Mouse (Mus musculus) gastrocnemius, postnatal 25 days (tissue): Measurements from ENCODE around the gene Gm20388. TPM values are rescaled to one million over a fixed set of nuclear protein-coding genes. Genes with fewer than 3 reads are reported as not detected.
A peak's percentile ranks its signal among the peaks of the same experiment; 100 is the strongest.

Source experiments
- DNase-seq: peaks from one replicate; pipeline ENCODE4 v3.0.0; 2022
- total RNA-seq, 2 experiments: library from RNA; stranded (reverse); gene quantifications; 1 replicate in 1 of 2; 2 replicates in 1 of 2; pipeline ENCODE4 v1.2.3; 2021

Gene Gm20388
- total RNA-seq, 2 experiments from 2014 or later: 6.7 TPM; not detected in 1

GRCm38 (mm10) chr8:122854388-122854787 is 2943.7 kb downstream of the Gm20388 start:
- DNase-seq: no peak

GRCm38 (mm10) chr8:122855123-122855522 is 2944.5 kb downstream of the Gm20388 start:
- DNase-seq: no peak

- no peak for DNase-seq
Measured at GRCm38 (mm10) chr8:122856288-122856687, 2945.6 kb downstream of the Gm20388 start.

GRCm38 (mm10) chr8:122859843-122860242 is 2949.2 kb downstream of the Gm20388 start:
- DNase-seq: no peak

- no peak for DNase-seq
Measured at GRCm38 (mm10) chr8:122864719-122865129, 2954.1 kb downstream of the Gm20388 start.

- DNase-seq: no peak
Measured at GRCm38 (mm10) chr8:122865441-122865840, 2954.8 kb downstream of the Gm20388 start.

GRCm38 (mm10) chr8:122866231-122866630 is 2955.6 kb downstream of the Gm20388 start:
- DNase-seq: no peak

GRCm38 (mm10) chr8:122867982-122868381 is 2957.3 kb downstream of the Gm20388 start:
- DNase-seq: no peak

- DNase-seq: peak; percentile 29
Measured at GRCm38 (mm10) chr8:122870377-122870863, 2959.8 kb downstream of the Gm20388 start.

- DNase-seq: no peak
Measured at GRCm38 (mm10) chr8:122871663-122872062, 2961.0 kb downstream of the Gm20388 start.

- no peak for DNase-seq
Measured at GRCm38 (mm10) chr8:122873171-122873570, 2962.5 kb downstream of the Gm20388 start.

- DNase-seq: no peak
Measured at GRCm38 (mm10) chr8:122875186-122875585, 2964.5 kb downstream of the Gm20388 start.

- no peak for DNase-seq
Measured at GRCm38 (mm10) chr8:122878231-122878630, 2967.6 kb downstream of the Gm20388 start.

GRCm38 (mm10) chr8:122880302-122880701 is 2969.7 kb downstream of the Gm20388 start:
- DNase-seq: no peak

GRCm38 (mm10) chr8:122883671-122884070 is 2973.0 kb downstream of the Gm20388 start:
- DNase-seq: no peak

GRCm38 (mm10) chr8:122891440-122891839 is 2980.8 kb downstream of the Gm20388 start:
- no peak for DNase-seq

GRCm38 (mm10) chr8:122893451-122893850 is 2982.8 kb downstream of the Gm20388 start:
- no peak for DNase-seq

- DNase-seq: no peak
Measured at GRCm38 (mm10) chr8:122896317-122896716, 2985.7 kb downstream of the Gm20388 start.

GRCm38 (mm10) chr8:122897200-122897599 is 2986.6 kb downstream of the Gm20388 start:
- no peak for DNase-seq

- DNase-seq: no peak
Measured at GRCm38 (mm10) chr8:122898018-122898417, 2987.4 kb downstream of the Gm20388 start.

GRCm38 (mm10) chr8:122898473-122898872 is 2987.8 kb downstream of the Gm20388 start:
- DNase-seq: no peak

- DNase-seq: no peak
Measured at GRCm38 (mm10) chr8:122899085-122899484, 2988.4 kb downstream of the Gm20388 start.

GRCm38 (mm10) chr8:122901476-122901875 is 2990.8 kb downstream of the Gm20388 start:
- no peak for DNase-seq

- no peak for DNase-seq
Measured at GRCm38 (mm10) chr8:122901892-122902515, 2991.4 kb downstream of the Gm20388 start.
